Mouse (Mus musculus) limb, embryonic 11.5 days (tissue): ENCODE measurements around the gene Taok1. TPM values are rescaled to one million over a fixed set of nuclear protein-coding genes. Genes with fewer than 3 reads are reported as not detected.

ENCODE experiments used
- ATAC-seq: fragments of 200-750 bp; cut with Nextera tagmentation; 2 replicates; pipeline ENCODE4 v1.8.0; 2017; ENCODE audit warnings: low read depth; ENCODE audit not compliant: insufficient number of reproducible peaks, low FRiP score, low TSS enrichment
- DNase-seq: peaks from one replicate; pipeline ENCODE4 v3.0.0-alpha.2; 2015; ENCODE audit warnings: low spot score
- H3K27ac ChIP-seq: fragments of 300-500 bp; sonication (generic); replicated peaks from 2 replicates; pipeline ENCODE4 v1.5.1; 2014; ENCODE audit warnings: low read depth, mild to moderate bottlenecking, low read length
- H3K27me3 ChIP-seq: fragments of 300-500 bp; sonication (generic); 2 replicates; pipeline ENCODE4 v1.6.1; 2014; ENCODE audit warnings: mild to moderate bottlenecking, low read length, mixed read lengths; ENCODE audit not compliant: control insufficient read depth, insufficient read depth
- H3K36me3 ChIP-seq: fragments of 300-500 bp; sonication (generic); 2 replicates; pipeline ENCODE4 v1.6.1; 2014; ENCODE audit warnings: mild to moderate bottlenecking, low read length, moderate library complexity, mixed read lengths; ENCODE audit not compliant: control insufficient read depth, insufficient read depth
- H3K4me1 ChIP-seq: fragments of 300-500 bp; sonication (generic); 2 replicates; pipeline ENCODE4 v1.6.1; 2014; ENCODE audit warnings: low read length, mixed read lengths; ENCODE audit not compliant: control insufficient read depth, insufficient read depth
- H3K4me2 ChIP-seq: fragments of 300-500 bp; sonication (generic); 2 replicates; pipeline ENCODE4 v1.6.1; 2014; ENCODE audit warnings: low read depth, mild to moderate bottlenecking, moderate library complexity; ENCODE audit not compliant: severe bottlenecking
- H3K4me3 ChIP-seq: fragments of 300-500 bp; sonication (generic); 2 replicates; pipeline ENCODE4 v1.5.1; 2014; ENCODE audit warnings: low read depth, low read length
- H3K9ac ChIP-seq: fragments of 300-500 bp; sonication (generic); 2 replicates; pipeline ENCODE4 v1.6.1; 2014; ENCODE audit warnings: mild to moderate bottlenecking, low read length
- H3K9me3 ChIP-seq: fragments of 300-500 bp; sonication (generic); 2 replicates; pipeline ENCODE4 v1.6.1; 2016; ENCODE audit warnings: low read length; ENCODE audit not compliant: control insufficient read depth
- WGBS: fragments of 180-500 bp; shearing (Covaris S2); extraction: QIAGEN DNeasy Blood & Tissue Kit; methylation state at CpG from one replicate; pipeline ENCODE4 v1.1.7; 2014; 5-methylcytosine and 5-hydroxymethylcytosine counted together
- polyA plus RNA-seq: library from polyadenylated mRNA; unstranded; fragments of >200 nt; fragmentation: Nextera tagmentation; extraction: Ambion mirVana; gene quantifications from 2 replicates; pipeline ENCODE4 v1.2.1, GENCODE M21; 2014

Taok1 gene
- polyA plus RNA-seq, 1 experiment from 2014 or later: 13.1 TPM

GRCm38 (mm10) chr11:77506941-77507340, 100.7 kb downstream of the Taok1 start:
- H3K36me3 ChIP-seq: peaks cover 23% of the 10 kb centered on the region
- no peak overlapping the region for H3K9ac ChIP-seq
- peaks cover 7% of the 10 kb centered on the region for H3K4me1 ChIP-seq
- no peak overlapping the region for H3K4me2 ChIP-seq
- WGBS: 82% methylated on average over 6 of the region's 6 CpGs
- no peak for DNase-seq
- no peaks in the 10 kb centered on the region for H3K27me3 ChIP-seq
- H3K9me3 ChIP-seq: no peaks in the 10 kb centered on the region
- H3K27ac ChIP-seq: no peak overlapping the region
- ATAC-seq: no peak
- no peak overlapping the region for H3K4me3 ChIP-seq

GRCm38 (mm10) chr11:77506273-77506672, 101.3 kb downstream of the Taok1 start:
- ATAC-seq: no peak
- no peak for DNase-seq
- H3K36me3 ChIP-seq: peaks cover 23% of the 10 kb centered on the region
- no peak overlapping the region for H3K4me2 ChIP-seq
- H3K27me3 ChIP-seq: no peaks in the 10 kb centered on the region
- H3K4me3 ChIP-seq: no peak overlapping the region
- no peak overlapping the region for H3K27ac ChIP-seq
- no peaks in the 10 kb centered on the region for H3K9me3 ChIP-seq
- WGBS: 83% methylated on average over 14 of the region's 14 CpGs
- H3K4me1 ChIP-seq: peaks cover 7% of the 10 kb centered on the region
- no peak overlapping the region for H3K9ac ChIP-seq

- Histone ChIP-seq H3K27ac (no peak overlapping the region), H3K4me1 (peaks cover 9% of the 10 kb centered on the region), H3K9me3 (no peaks in the 10 kb centered on the region), H3K36me3 (peaks cover 23% of the 10 kb centered on the region), H3K4me2 (no peak overlapping the region), H3K4me3 (no peak overlapping the region), H3K27me3 (no peaks in the 10 kb centered on the region), H3K9ac (no peak overlapping the region)
- 90% methylated on average over 22 of the region's 22 CpGs for WGBS
- DNase-seq (no peak), ATAC-seq (no peak)
These were observed 102.2 kb downstream of the Taok1 start for GRCm38 (mm10) chr11:77505291-77505980.

- H3K36me3 ChIP-seq: peaks cover 27% of the 10 kb centered on the region
- no peak for ATAC-seq
- peaks cover 11% of the 10 kb centered on the region for H3K4me1 ChIP-seq
- H3K9ac ChIP-seq: no peak overlapping the region
- H3K4me2 ChIP-seq: no peak overlapping the region
- 96% methylated on average over 19 of the region's 19 CpGs for WGBS
- H3K27me3 ChIP-seq: no peaks in the 10 kb centered on the region
- DNase-seq: no peak
- H3K4me3 ChIP-seq: no peak overlapping the region
- H3K27ac ChIP-seq: no peak overlapping the region
- no peaks in the 10 kb centered on the region for H3K9me3 ChIP-seq
These were observed 103.2 kb downstream of the Taok1 start for GRCm38 (mm10) chr11:77504377-77504776.

GRCm38 (mm10) chr11:77503511-77503910, 104.1 kb downstream of the Taok1 start:
- 83% methylated on average over 3 of the region's 3 CpGs for WGBS
- H3K4me1 ChIP-seq: peaks cover 12% of the 10 kb centered on the region
- H3K27ac ChIP-seq: no peak overlapping the region
- ATAC-seq (no peak), DNase-seq (no peak)
- no peak overlapping the region for H3K9ac ChIP-seq
- no peaks in the 10 kb centered on the region for H3K9me3 ChIP-seq
- no peak overlapping the region for H3K4me2 ChIP-seq
- H3K27me3 ChIP-seq: no peaks in the 10 kb centered on the region
- H3K36me3 ChIP-seq: peaks cover 28% of the 10 kb centered on the region
- H3K4me3 ChIP-seq: no peak overlapping the region

- Histone ChIP-seq H3K4me3 (no peak overlapping the region), H3K27ac (no peak overlapping the region), H3K4me2 (no peak overlapping the region), H3K27me3 (no peaks in the 10 kb centered on the region), H3K36me3 (peaks cover 28% of the 10 kb centered on the region), H3K9ac (no peak overlapping the region), H3K4me1 (peaks cover 11% of the 10 kb centered on the region; the same call in 1 of the 2 replicates), H3K9me3 (no peaks in the 10 kb centered on the region)
- WGBS: 80% methylated on average over 6 of the region's 6 CpGs
- ATAC-seq: no peak
- DNase-seq: no peak
These were observed 105.1 kb downstream of the Taok1 start for GRCm38 (mm10) chr11:77502481-77502880.

- H3K9ac ChIP-seq: no peak overlapping the region
- H3K9me3 ChIP-seq: no peaks in the 10 kb centered on the region
- peaks cover 28% of the 10 kb centered on the region for H3K36me3 ChIP-seq
- H3K4me1 ChIP-seq: peaks cover 15% of the 10 kb centered on the region
- 94% methylated on average over 4 of the region's 4 CpGs for WGBS
- H3K4me2 ChIP-seq: no peak overlapping the region
- no peak overlapping the region for H3K4me3 ChIP-seq
- no peaks in the 10 kb centered on the region for H3K27me3 ChIP-seq
- DNase-seq (no peak), ATAC-seq (no peak)
- H3K27ac ChIP-seq: no peak overlapping the region
These were observed 105.6 kb downstream of the Taok1 start for GRCm38 (mm10) chr11:77501971-77502370.

GRCm38 (mm10) chr11:77501392-77501791, 106.2 kb downstream of the Taok1 start:
- peaks cover 17% of the 10 kb centered on the region for H3K4me1 ChIP-seq
- no peak overlapping the region for H3K9ac ChIP-seq
- peaks cover 24% of the 10 kb centered on the region for H3K36me3 ChIP-seq
- H3K9me3 ChIP-seq: no peaks in the 10 kb centered on the region
- no peaks in the 10 kb centered on the region for H3K27me3 ChIP-seq
- no peak overlapping the region for H3K4me2 ChIP-seq
- no peak overlapping the region for H3K4me3 ChIP-seq
- WGBS: 35% methylated on average over 5 of the region's 5 CpGs
- peak; percentile 77 for DNase-seq
- H3K27ac ChIP-seq: no peak overlapping the region
- no peak for ATAC-seq
